Mouse (Mus musculus) heart, adult 2 months (tissue): ENCODE data around the gene Glce. TPM values are rescaled to one million over a fixed set of nuclear protein-coding genes. Genes with fewer than 3 reads are reported as not detected.

Experiments used
- DNase-seq, 2 experiments: peaks; one replicate each; pipeline ENCODE4 v3.0.0; 2021
- H3K27ac ChIP-seq: fragments of 200-600 bp; 2 replicates; pipeline ENCODE4 v1.8.1; 2022
- H3K27me3 ChIP-seq: fragments of 200-500 bp; 2 replicates; pipeline ENCODE4 v1.6.1; 2012; ENCODE audit warnings: mild to moderate bottlenecking, low read length, inconsistent platforms, mixed read lengths; ENCODE audit not compliant: control insufficient read depth, insufficient read depth
- H3K36me3 ChIP-seq: fragments of 200-500 bp; 2 replicates; pipeline ENCODE4 v1.6.1; 2012; ENCODE audit warnings: low read length, inconsistent platforms; ENCODE audit not compliant: control insufficient read depth, insufficient read depth
- H3K4me1 ChIP-seq: fragments of 200-500 bp; 2 replicates; pipeline ENCODE4 v1.6.1; 2011; ENCODE audit warnings: low read length; ENCODE audit not compliant: control insufficient read depth, insufficient read depth
- H3K4me3 ChIP-seq: fragments of 200-600 bp; 2 replicates; pipeline ENCODE4 v1.8.1; 2022
- H3K79me2 ChIP-seq: fragments of 200-500 bp; replicated peaks from 2 replicates; pipeline ENCODE4 v1.6.1; 2012; ENCODE audit warnings: mild to moderate bottlenecking, inconsistent platforms, low read length, moderate library complexity, mixed read lengths; ENCODE audit not compliant: control insufficient read depth, insufficient read depth
- H3K9ac ChIP-seq: fragments of 200-500 bp; 2 replicates; pipeline ENCODE4 v1.6.1; 2012; ENCODE audit warnings: low read depth, mild to moderate bottlenecking, control low read depth, inconsistent platforms, low read length, mixed read lengths
- CTCF ChIP-seq: fragments of 200-600 bp; IDR thresholded peaks from 2 replicates; pipeline ENCODE4 v1.8.1; 2022; ENCODE audit warnings: antibody characterized with exemption, mild to moderate bottlenecking, moderate library complexity
- EP300 ChIP-seq: fragments of 200-500 bp; IDR thresholded peaks from 2 replicates; pipeline ENCODE4 v1.6.1; 2011; ENCODE audit warnings: low read depth, low read length, control low read depth; ENCODE audit not compliant: insufficient read depth
- POLR2A ChIP-seq: fragments of 200-500 bp; IDR thresholded peaks from 2 replicates; pipeline ENCODE4 v1.6.1; 2011; ENCODE audit warnings: mild to moderate bottlenecking, low read depth, low read length, control low read depth; ENCODE audit not compliant: insufficient read depth
- WGBS: fragments of 180-500 bp; shearing (Covaris S2); methylation state at CpG from one replicate; pipeline ENCODE4 v1.1.7; 2018; 5-methylcytosine and 5-hydroxymethylcytosine counted together
- intact Hi-C: fragments of 180-260 bp; cut with DNase I; formaldehyde crosslinking; loops from one replicate; pipeline ENCODE4 v1.15.1; 2025
- polyA plus RNA-seq: library from polyadenylated mRNA; depleted of rRNA; stranded (reverse); fragments of >200 nt; gene quantifications from 2 replicates; pipeline ENCODE4 v1.2.3, GENCODE M21; 2012
- total RNA-seq, 2 experiments: library from RNA; stranded (reverse); gene quantifications; 2 replicates each; pipeline ENCODE4 v1.2.3; 2021

Glce gene
- total and polyA plus RNA-seq, 3 experiments = 3.2 to 11.9 (median 11.7) TPM

DNA sequence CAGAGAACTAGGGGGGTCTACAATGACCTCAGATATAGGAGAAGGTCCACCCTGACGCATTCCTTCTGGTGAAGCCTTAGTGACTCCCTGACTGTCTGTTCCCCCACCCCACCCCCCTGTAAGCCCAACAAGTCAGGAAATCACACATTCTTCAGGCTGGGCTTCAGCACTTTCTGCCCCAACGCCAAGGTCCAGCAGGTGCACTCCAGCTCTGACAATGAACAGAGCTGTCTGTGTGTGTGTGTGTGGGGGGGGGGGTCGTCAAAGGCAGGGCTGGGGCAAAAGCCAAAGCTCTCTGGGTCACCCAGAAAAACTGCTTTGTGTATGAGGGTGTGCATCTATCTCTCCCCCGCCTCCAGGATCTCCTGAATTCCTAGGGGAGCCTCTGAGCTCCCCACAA is 98.6 kb downstream of the Glce start:
- no peak for DNase-seq
- TF ChIP-seq CTCF (no peak), POLR2A (no peak), EP300 (no peak)
- H3K4me1 ChIP-seq = no peaks in the 10 kb centered on the region; the same call in 1 of the 2 replicates
- H3K9ac ChIP-seq = no peak overlapping the region
- H3K27ac ChIP-seq = no peak overlapping the region
- no peaks in the 10 kb centered on the region for H3K36me3 ChIP-seq
- no peaks in the 10 kb centered on the region for H3K79me2 ChIP-seq
- intact Hi-C loops = no loop called here
- H3K4me3 ChIP-seq = no peak overlapping the region
- H3K27me3 ChIP-seq = peaks cover 4% of the 10 kb centered on the region; the same call in 1 of the 2 replicates
- 46% methylated on average over 4 of the region's 4 CpGs for WGBS

DNA sequence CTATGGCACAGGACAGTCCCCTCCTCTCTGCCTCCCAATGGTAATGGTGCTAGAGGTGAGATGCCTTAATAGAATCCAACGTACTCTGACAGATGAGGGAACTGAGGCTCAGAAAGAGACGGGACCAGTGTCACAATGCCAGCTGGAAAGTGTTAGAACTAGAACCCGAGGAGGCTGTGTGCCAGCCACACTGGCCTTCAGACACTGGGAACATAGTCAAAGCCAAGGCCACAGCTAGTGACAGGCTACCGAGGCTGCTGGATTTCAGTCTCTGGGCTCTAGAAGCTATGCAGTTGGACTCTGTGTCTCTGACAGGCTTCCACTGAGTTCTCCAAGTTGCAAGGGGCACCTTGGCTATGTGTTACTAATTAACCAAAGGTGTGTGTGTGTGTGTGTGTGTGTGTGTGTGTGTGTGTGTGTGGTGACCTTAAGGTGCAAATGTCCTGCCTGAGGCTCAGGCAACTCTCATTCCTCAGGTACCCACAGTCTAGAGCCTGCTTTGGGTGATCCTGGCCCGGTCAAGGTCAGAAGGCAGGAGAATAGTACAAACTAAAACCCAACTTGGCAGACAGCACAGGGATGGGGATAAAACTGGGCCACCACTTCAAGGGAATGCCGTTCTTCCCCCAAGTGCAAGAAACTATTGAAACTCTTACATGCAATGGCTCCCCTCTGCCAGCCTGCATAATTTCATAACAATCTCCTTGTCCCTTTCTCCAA is 99.3 kb downstream of the Glce start:
- no peaks in the 10 kb centered on the region; the same call in 1 of the 2 replicates for H3K4me1 ChIP-seq
- H3K27me3 ChIP-seq = peaks cover 4% of the 10 kb centered on the region; the same call in 1 of the 2 replicates
- no peak overlapping the region for H3K4me3 ChIP-seq
- no peak overlapping the region for H3K9ac ChIP-seq
- DNase-seq = no peak
- H3K27ac ChIP-seq = no peak overlapping the region
- TF ChIP-seq POLR2A = no peak
- TF ChIP-seq EP300 = no peak
- no peak for TF ChIP-seq CTCF
- no peaks in the 10 kb centered on the region for H3K36me3 ChIP-seq
- intact Hi-C loops = no loop called here
- 83% methylated on average over 6 of the region's 6 CpGs for WGBS
- H3K79me2 ChIP-seq = no peaks in the 10 kb centered on the region

DNA sequence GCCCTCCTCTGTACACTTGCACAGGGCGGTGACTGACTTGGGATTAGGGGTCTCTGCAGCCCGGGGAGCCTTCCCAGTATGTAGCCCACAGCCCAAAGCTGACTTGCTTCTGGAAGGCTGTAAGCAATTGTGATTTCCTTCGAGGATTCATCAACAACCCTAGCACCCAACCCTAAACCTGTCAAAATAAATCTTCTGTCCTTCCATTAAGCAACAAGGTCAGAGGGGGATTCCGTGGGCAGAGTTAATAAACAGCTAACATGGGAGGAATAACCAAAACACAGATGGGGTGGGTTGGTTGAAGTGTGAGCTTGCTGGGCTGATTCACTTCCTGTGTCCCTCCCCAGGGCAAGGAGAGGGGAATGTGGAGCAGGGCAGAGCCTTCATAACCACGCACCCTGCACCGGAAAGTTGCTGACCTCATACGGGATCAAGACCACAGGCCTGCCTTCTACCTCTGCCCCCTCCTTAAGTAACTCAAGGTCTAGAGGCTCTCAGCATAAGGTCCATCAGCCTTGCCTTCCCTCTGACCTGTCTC is 100.8 kb downstream of the Glce start:
- intact Hi-C loops = no loop called here
- Histone ChIP-seq H3K27me3 (peaks cover 2% of the 10 kb centered on the region; the same call in 1 of the 2 replicates), H3K36me3 (no peaks in the 10 kb centered on the region), H3K27ac (no peak overlapping the region), H3K4me3 (no peak overlapping the region), H3K9ac (no peak overlapping the region), H3K4me1 (no peaks in the 10 kb centered on the region), H3K79me2 (no peaks in the 10 kb centered on the region)
- WGBS = 50% methylated on average over 7 of the region's 7 CpGs
- no peak for TF ChIP-seq POLR2A
- no peak for TF ChIP-seq EP300
- TF ChIP-seq CTCF = no peak
- DNase-seq = no peak

DNA sequence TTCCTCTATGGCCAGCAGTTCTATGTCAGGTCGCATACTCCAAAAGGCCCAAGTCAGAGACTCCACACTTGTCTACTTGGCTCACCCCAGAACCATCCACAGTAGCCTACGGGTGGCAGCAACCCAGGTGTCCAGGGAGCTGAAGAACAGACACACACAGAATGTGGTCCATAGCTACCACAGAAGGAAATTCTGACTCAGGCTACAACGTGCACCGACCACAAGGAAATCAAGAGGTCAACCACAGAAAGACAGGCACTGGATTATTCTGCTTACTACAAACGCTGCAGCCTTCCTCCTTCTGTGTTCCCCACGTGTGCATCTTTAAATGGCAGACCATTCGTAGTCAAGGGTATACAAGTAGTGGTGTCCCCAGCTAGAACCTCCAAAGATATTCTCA is 102.2 kb downstream of the Glce start:
- intact Hi-C loops = no loop called here

DNA sequence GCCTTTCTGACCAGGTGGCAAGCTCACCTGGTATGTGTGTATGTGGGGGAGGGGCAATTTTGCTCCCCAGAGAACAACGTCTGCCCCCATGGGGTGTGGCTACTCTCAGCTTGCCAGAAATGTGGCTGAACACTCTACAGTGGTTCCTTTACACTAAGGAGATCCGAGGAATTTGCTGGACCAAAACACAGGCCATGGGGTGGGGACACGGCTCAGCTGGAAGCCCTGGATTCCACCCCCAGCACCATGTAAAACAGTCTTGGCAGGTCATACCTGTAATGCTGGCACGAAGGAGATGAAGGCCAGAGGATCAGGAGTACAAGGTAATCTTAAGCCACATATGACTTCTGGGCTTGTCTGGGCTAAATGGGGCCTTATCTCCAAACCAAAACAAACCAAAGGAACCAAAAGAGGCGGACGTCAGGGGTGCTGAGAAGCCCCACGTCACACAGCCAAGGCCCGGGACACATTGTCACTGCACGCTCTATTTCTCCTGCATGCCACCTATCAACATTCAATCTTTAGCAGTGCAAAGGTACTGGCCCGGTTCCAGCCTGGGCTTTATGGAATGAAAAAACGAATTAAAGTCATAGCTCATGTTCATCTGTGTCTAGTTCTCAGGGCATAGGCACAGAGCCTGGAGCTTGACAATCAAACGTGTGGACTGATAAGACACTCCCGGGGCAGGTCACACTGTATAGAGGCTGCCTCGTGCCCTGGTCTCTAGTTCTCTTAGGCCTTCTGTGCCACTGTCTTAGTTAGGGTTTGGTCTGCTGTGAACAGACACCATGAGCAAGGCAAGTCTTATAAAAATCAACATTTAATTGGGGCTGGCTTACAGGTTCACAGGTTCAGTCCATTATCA is 104.0 kb downstream of the Glce start:
- Histone ChIP-seq H3K4me3 (no peak overlapping the region), H3K27ac (no peak overlapping the region), H3K4me1 (no peaks in the 10 kb centered on the region), H3K36me3 (no peaks in the 10 kb centered on the region), H3K27me3 (no peaks in the 10 kb centered on the region), H3K9ac (no peak overlapping the region), H3K79me2 (no peaks in the 10 kb centered on the region)
- intact Hi-C loops = no loop called here
- WGBS = 44% methylated on average over 14 of the region's 14 CpGs
- no peak for TF ChIP-seq POLR2A
- TF ChIP-seq CTCF = no peak
- no peak for TF ChIP-seq EP300
- DNase-seq = no peak

More for the DNA sequence above, 102.2 kb downstream of the Glce start:
- TF ChIP-seq CTCF (no peak), EP300 (no peak), POLR2A (no peak)
- DNase-seq = no peak
- Histone ChIP-seq H3K79me2 (no peaks in the 10 kb centered on the region), H3K4me1 (no peaks in the 10 kb centered on the region), H3K4me3 (no peak overlapping the region), H3K36me3 (no peaks in the 10 kb centered on the region), H3K27ac (no peak overlapping the region), H3K27me3 (no peaks in the 10 kb centered on the region), H3K9ac (no peak overlapping the region)
- 75% methylated on average over 7 of the region's 7 CpGs for WGBS

DNA sequence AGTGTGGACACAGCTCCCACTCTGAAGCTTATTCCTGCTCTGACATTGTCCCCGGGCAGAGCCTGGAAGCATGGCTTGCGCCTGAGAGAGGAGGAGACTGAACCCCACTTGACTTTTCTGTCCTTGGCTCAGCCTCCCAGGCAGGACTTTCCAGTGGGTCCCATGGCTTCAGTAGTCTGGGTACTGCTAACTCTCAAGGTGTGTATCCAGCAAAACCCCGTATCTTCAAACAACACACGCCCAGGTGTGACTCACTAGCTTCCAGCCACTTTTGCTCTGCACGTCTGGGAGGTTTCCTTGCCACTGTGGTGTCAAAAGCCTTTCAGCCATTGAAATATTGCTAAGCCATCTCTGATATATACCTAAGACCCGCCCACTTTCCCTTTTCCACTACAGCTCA is 105.1 kb downstream of the Glce start:
- H3K27me3 ChIP-seq = no peaks in the 10 kb centered on the region
- H3K9ac ChIP-seq = no peak overlapping the region
- no peak overlapping the region for H3K27ac ChIP-seq
- intact Hi-C loops = no loop called here
- H3K36me3 ChIP-seq = no peaks in the 10 kb centered on the region
- no peak for TF ChIP-seq EP300
- TF ChIP-seq POLR2A = no peak
- TF ChIP-seq CTCF = no peak
- H3K4me1 ChIP-seq = no peaks in the 10 kb centered on the region
- no peak for DNase-seq
- no peak overlapping the region for H3K4me3 ChIP-seq
- H3K79me2 ChIP-seq = no peaks in the 10 kb centered on the region
- 79% methylated on average over 6 of the region's 6 CpGs for WGBS
